Mouse (Mus musculus): ENCODE results near the gene Cacng7. TPM values are rescaled to one million over a fixed set of nuclear protein-coding genes. Genes with fewer than 3 reads are reported as not detected.

The Cacng7 gene
- total RNA-seq, 2 experiments from 2014 or later: 114 to 119 TPM

- peak in 1 of 2 experiments; percentile 43 for DNase-seq (ENCODE audit: low spot score in 2 of 2)
Observed at GRCm38 (mm10) chr7:3302556-3303275, 30.0 kb upstream of the Cacng7 start.

DNA sequence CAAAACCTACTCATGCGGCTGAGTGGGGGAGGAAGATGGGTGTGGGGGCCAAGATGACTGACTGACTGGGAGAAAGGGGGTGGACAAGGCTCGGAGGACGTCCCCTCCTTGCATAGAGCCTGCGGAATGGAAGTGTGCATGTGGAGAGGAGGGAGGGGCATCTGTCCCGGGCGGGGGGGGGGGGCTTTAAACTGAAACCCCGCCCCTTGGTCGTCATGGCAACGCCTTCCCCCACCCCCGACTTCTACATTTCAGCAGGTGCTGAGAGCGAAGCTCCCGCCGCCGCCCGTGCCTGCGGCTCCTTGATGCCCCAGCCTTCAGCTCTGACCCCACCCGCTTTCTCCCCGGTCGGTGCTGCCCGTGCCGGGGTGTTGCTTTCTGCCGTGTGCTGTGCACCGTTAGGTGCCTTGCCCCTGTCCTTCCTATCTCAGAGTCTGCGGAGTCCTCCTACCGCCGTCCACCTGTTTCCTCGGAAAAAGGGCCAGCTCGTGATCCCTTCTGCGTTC lies 29.4 kb upstream of the Cacng7 start:
- DNase-seq (ENCODE audit: low spot score in 2 of 2): peak; percentile 61 to 76

DNA sequence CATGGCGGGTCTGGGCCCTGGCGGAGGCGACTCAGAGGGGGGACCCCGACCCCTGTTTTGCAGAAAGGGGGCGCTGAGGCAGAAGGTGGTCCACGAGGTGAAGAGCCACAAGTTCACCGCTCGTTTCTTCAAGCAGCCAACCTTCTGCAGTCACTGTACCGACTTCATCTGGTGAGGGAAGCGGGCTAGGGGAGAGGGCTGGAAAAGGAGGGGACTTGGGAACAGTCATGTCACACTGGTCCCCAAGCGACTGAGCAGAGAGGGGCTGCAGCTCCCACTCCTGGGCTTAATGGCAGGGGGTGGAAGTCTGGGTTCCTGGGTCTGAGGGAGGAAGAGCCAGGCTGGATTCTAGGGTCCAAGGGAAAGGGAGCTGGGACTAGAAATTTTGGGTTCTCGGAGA lies 29.0 kb upstream of the Cacng7 start:
- DNase-seq (ENCODE audit: low spot score in 2 of 2): peak; percentile 30 to 47

DNA sequence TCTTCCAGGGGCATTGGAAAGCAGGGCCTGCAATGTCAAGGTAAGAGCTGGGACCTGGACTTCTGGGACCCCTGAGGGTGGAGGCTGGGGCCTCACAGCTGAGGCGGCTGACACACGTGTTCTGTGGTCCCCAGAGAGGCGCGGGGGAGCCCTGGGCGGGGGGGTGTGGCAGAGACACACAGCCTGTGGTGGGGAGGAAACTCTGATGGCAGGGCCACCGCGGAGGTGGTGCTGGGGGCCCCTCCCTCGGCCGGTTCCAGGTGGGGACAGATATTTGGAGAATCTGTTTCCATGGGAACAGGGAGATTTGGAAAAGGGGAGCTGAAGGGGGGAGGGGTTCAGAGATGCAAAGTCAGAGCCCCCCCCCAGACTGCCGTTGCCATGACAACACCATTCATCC lies 28.5 kb upstream of the Cacng7 start:
- DNase-seq (ENCODE audit: low spot score in 2 of 2): peak; percentile 39 to 56

- DNase-seq (ENCODE audit: low spot score in 2 of 2): no peak
Observed at GRCm38 (mm10) chr7:3306400-3306799, 26.4 kb upstream of the Cacng7 start.

- DNase-seq (ENCODE audit: low spot score in 2 of 2): no peak
Observed at GRCm38 (mm10) chr7:3308646-3309045, 24.1 kb upstream of the Cacng7 start.

DNA sequence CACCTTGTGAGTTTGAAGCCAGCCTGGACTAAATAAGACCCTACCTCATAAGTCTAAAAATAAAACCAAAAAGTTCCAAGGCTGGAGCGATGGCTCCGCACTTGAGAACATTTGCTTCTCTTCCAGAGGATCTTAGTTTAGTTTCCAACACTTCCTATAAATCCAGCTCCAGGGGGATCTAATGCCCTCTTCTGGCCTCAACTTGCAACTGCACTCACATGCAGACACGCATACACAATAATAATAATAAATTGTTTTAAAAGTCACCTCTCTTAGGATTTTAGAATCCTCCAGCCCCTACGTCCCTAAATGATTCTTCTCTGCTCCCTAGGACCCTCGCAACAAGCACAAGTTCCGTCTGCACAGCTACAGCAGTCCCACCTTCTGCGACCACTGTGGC lies 22.5 kb upstream of the Cacng7 start:
- no peak for DNase-seq (ENCODE audit: low spot score in 2 of 2)

GRCm38 (mm10) chr7:3313571-3313970 lies 19.2 kb upstream of the Cacng7 start:
- no peak for DNase-seq (ENCODE audit: low spot score in 2 of 2)

- DNase-seq (ENCODE audit: low spot score in 2 of 2): no peak
Observed at GRCm38 (mm10) chr7:3314121-3314520, 18.6 kb upstream of the Cacng7 start.

DNA sequence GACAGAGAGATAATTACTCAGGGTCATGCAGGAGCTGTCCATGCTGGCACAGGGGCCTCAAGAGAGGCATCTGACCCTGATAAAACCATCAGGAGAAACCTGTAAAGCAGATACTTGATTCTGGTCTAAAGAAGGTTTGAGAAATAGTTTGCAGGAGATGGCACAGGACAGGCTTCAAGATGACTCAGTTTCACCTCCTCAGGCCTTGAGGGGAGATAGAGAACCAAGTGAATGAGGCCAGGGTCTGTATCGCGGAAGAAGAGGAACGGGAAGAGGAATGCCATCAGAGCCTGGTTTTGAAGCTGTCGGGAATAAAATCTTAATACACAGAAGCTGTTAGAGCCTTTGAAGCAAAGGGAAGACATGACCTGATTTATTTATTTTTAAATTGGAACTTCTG lies 15.1 kb upstream of the Cacng7 start:
- no peak for DNase-seq (ENCODE audit: low spot score in 2 of 2)

- no peak for DNase-seq (ENCODE audit: low spot score in 2 of 2)
Observed at GRCm38 (mm10) chr7:3320856-3321255, 11.9 kb upstream of the Cacng7 start.

DNA sequence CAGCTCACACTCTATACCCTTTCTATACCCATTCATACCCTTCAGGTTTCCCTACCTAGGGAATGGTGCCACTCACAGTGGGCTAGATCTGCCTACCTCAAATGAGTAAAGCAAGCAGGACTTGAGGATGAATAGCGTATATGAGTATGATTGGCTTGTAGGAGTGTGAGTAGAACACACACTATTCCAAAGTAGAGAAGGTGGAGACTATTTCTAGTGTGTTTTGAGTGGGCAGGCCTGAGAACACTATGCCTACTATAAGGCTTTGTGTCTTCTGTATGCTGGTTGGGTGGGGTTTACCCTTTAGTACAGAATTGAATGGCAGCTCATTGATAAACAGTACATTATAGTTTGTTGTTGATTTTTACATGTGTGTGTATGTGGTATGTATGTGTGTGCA lies 8.9 kb upstream of the Cacng7 start:
- no peak for DNase-seq (ENCODE audit: low spot score in 2 of 2)

DNA sequence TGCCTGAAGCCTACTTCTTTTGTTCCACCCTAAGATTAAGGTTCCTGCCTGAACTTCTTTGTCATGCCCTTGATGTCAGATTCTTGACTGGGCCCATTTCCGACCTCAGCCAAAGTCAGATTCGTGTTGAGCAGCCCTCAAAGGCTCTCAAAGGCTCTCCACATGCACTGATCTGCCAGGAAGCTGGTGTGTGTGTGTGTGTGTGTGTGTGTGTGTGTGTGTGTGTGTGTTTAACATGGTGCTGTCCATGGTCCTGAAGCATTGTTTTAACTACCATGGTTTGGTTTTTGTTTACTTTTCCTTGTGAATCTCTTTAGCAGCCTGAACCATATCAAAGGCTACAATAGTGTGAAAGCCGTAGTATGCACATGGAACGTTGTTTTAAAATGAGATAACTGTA lies 4.8 kb upstream of the Cacng7 start:
- no peak for DNase-seq (ENCODE audit: low spot score in 2 of 2)

- peak; percentile 90 to 92 for DNase-seq (ENCODE audit: low spot score in 2 of 2)
Observed at GRCm38 (mm10) chr7:3329776-3330546, 2.8 kb upstream of the Cacng7 start.

- no peak for DNase-seq (ENCODE audit: low spot score in 2 of 2)
Observed at GRCm38 (mm10) chr7:3331171-3331570, 1.6 kb upstream of the Cacng7 start.

GRCm38 (mm10) chr7:3331581-3332223 lies 1.1 kb upstream of the Cacng7 start:
- peak; percentile 76 to 85 for DNase-seq (ENCODE audit: low spot score in 2 of 2)

- DNase-seq (ENCODE audit: low spot score in 2 of 2): no peak
Observed at GRCm38 (mm10) chr7:3332224-3332615, 535 bp upstream of the Cacng7 start.

DNA sequence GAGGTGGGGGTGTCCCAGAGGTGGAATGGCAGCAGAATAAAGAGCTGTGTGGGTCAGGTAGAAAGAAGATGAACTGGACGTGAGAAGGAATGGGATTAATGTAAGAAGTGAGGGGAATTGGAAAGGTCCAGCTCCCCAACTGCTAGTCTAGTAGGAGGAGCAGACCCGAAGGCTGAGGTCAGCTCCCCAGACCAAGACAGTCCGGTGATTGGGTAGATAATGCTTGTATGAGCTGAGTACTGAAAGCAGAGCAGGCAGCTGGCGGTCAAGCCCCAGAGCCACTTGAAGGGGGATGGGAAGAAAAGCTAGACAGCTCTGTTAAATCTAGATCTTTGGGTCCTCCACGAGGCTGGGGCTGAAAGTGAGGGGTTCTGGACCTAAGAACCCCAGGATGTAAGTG lies 787 bp downstream of the Cacng7 start:
- DNase-seq (ENCODE audit: low spot score in 2 of 2): no peak

DNA sequence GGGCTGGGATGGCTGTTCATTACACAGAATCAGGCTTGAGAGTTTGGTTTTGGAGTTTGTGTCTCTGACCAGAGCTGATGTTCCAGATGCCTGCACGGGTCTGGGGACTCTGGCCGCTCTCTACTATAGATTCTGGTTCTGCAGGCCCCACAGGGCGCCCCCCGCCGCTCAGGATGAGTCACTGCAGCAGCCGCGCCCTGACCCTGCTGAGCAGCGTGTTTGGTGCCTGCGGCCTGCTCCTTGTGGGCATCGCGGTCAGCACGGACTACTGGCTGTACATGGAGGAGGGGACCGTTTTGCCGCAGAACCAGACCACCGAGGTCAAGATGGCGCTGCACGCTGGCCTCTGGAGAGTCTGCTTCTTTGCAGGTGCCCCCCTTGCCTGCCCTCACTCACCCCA lies 3.7 kb downstream of the Cacng7 start:
- DNase-seq (ENCODE audit: low spot score in 2 of 2): no peak

DNA sequence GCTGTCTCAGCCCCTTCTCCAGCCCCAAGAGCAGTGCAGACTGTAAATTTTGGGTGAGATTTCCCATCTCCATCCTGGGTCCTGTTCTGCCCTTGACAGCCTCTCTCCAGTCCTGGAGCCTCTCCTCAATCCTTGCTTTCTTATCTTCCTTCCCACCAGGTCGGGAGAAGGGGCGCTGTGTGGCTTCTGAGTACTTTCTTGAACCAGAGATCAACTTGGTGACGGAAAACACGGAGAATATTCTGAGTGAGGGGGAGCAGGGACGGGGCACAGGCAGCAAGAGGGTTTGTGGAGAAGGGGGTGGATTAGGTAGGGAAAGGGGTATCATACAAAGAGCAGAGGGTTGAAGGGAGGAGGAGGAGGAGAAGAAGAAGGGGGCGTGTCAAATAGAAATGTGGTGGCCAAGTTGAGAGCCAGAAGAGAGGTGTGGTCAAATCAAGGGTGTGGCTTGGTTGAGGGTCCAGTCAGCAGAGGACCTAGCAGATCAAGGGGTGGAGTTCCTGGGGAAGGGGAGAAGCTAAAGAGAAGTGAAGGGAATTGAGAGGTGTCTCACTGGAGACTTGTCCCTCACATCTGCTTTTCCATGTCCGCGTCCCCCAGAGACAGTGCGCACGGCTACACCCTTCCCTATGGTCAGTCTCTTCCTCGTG lies 5.7 kb downstream of the Cacng7 start:
- no peak for DNase-seq (ENCODE audit: low spot score in 2 of 2)

DNA sequence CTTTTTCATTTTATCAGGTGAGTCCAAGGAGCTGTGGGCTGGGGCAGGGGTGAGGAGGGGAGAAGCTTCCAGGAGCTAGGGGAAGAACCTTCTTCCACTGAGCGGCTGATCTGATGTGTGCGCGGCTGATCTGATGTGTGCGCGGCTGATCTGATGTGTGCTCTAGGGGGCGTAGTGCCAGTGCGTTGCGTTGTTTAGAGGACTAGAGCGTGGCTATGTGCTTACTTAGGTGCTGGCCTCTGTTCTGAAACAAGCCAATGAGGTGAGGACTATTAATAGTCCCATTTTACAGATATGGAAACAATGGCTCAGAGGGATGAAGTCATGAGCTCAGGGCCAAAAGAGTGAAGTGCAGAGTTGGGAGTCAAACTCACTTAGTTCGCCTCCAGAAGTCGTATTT lies 6.3 kb downstream of the Cacng7 start:
- no peak for DNase-seq (ENCODE audit: low spot score in 2 of 2)

DNA sequence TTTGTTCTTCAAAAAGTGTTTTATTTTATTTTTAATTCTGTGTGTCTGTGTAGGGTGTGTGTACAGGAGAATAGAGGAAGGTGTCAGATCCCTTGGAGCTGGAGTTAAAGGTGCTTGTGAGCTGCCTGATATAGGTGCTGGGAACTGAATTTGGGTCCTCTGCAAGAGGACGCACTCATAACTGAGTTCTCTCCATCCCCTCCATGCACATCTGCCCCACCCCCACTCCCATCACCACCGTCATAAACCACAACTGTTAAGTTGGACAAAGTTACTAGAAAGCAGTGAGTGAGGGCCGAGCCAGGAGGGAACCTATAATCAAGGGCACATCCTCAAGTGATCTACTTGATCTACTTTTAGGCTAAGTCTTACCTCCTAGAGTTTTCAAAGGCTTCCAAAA lies 11.1 kb downstream of the Cacng7 start:
- DNase-seq (ENCODE audit: low spot score in 2 of 2): no peak

Data from layer of hippocampus, postnatal 10 days (tissue).